Mouse (Mus musculus): ENCODE measurements at regions not wholly inside any gene's neighbourhood (a gene's known extent, or its start where the extent isn't known, plus 50 kb on each side); places are given as distances from the start of the nearest gene placed in this dataset.

GRCm38 (mm10) chr6:140167182-140167581, 125.9 kb upstream of the Plcz1 start:
- no peak for TF ChIP-seq POLR2A (IDR thresholded peaks at IDR 0.05; ENCODE audit: insufficient read depth, low read depth, low read length)
- TF ChIP-seq CTCF (IDR thresholded peaks at IDR 0.05; ENCODE audit: insufficient read depth, low read depth, low read length): no peak
